Mouse (Mus musculus) spleen, postnatal 10 days (tissue): ENCODE results near the gene Prmt8.

Experiments used
- DNase-seq, 2 experiments: peaks; one replicate each; pipeline ENCODE4 v3.0.0; 2021 to 2022; ENCODE audit warnings: low spot score in 2 of 2

Gene Prmt8

GRCm38 (mm10) chr6:127739921-127740320 is 29.4 kb downstream of the Prmt8 start:
- no peak for DNase-seq

GRCm38 (mm10) chr6:127735130-127735981 is 33.9 kb downstream of the Prmt8 start:
- no peak for DNase-seq

GRCm38 (mm10) chr6:127723126-127723525 is 46.1 kb downstream of the Prmt8 start:
- no peak for DNase-seq

GRCm38 (mm10) chr6:127719875-127720274 is 49.4 kb downstream of the Prmt8 start:
- no peak for DNase-seq

- no peak for DNase-seq
These were observed 51.8 kb downstream of the Prmt8 start for GRCm38 (mm10) chr6:127717239-127718137.

DNA sequence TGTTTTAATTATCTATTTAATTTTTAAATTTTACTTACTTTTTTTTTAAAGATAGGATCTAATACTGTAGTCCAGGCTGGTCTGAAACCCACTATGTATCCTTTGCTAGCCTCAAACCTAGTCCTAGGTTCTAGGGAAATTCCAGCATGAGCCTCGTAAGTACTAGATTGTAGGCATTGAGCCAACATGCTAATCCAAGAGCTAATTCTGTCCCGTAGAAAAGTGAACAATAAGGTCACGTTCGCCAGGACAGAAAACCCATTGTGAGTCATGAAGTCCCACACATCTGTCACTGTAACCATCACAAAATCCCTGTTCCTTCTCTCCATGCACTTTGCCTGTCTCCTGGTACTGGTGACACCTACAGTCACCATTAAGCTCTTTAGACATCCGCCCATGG is 53.8 kb downstream of the Prmt8 start:
- no peak for DNase-seq

- DNase-seq: no peak
These were observed 54.4 kb downstream of the Prmt8 start for GRCm38 (mm10) chr6:127714906-127715305.

GRCm38 (mm10) chr6:127708218-127708628 is 61.0 kb downstream of the Prmt8 start:
- DNase-seq: no peak

- DNase-seq: no peak
These were observed 68.1 kb downstream of the Prmt8 start for GRCm38 (mm10) chr6:127701036-127701783.

DNA sequence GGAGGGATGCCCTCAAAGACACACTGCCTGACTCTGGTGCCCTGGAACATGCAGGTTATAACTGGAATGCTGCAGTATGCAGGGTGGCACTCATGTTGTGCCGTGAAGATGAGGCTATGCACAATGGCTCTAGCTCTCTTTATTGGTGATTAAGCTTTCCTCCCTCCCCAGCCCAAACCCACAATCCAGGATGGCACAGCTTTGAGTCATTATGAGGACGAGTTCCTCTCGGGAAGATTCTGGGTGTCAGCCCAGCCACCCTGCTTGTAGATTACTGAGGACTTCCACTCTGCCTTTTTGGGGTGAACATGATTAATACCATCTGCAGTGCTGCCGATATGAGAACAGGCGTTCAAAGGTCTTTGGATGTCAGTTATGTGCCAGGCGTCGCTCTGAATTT is 75.6 kb downstream of the Prmt8 start:
- DNase-seq: no peak

DNA sequence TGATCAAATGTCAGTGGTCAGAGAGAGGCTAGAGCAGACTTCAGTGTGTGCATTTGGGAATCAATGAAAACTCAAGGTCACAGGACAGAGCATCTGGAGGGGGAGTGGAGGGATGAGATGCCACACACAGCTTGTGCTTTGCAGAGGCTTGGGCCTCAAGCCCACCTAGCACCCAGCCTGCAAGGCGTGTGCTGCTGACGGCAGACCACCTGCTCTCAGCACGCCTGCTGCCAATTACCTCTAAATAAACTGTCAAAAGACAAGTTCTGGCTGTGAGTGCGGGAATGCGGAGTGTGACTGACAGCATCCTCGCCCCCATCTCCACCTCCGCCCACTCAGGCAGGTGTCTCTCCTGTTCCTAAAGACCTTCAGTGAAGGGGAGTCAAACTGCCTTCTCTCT is 77.0 kb downstream of the Prmt8 start:
- DNase-seq: no peak

- DNase-seq: no peak
These were observed 82.0 kb downstream of the Prmt8 start for GRCm38 (mm10) chr6:127687181-127687860.

DNA sequence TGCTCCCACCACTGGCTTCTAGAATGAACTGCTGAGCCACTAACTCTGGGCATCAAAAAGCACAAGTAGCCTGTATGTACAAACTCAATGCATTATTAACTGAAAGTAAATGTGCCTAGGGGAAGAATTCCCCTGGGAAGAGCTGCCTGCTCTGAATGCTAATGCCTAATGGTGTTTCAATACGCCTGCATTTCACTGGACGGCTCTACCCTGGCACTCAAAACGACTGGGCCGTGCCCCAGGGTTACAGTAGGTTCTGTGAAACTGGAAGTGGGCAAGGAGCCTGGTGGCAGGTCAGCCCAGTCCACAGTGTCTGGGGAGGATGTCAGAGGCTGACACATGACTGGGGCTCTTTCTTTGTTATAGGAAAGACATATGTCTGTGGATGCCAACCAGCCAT is 84.3 kb downstream of the Prmt8 start:
- DNase-seq: no peak

DNA sequence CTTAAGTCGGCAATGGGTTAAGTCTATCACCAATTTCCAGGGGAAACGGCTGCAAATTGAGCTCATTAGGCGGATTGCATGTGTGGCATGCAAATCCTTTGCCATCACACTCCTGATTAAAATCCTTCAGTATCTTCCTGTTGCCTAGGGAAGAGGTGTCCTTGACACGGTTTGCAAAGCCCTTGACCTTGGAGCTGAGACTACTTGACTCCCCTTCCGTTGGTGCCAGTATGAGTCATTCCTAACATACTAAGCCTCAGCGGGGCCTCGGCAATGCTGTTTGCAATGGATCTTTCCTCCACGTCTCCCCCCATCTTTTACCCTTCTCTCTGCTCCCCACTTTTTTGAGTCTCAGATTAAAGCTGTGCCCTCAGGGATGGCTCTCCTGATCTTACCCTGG is 85.7 kb downstream of the Prmt8 start:
- no peak for DNase-seq

DNA sequence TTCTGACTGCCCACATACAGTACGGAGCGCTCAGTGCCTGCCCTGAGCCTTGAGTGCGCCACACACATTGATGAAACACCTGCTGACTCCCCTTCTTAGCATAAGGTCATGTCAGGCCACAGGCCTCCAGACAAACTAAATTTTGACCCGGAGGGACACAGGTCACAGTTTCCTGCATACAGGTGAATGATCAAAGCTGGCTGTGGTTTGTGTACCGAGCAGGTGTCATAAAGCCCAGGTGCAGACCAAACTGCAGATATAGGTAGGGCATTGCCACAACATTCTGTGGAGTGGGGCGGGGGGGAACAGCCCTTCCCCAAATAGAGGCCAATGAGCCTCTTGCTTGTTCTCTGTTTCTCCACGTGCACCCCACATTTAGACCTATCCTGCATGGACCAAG is 88.5 kb downstream of the Prmt8 start:
- DNase-seq: no peak

DNA sequence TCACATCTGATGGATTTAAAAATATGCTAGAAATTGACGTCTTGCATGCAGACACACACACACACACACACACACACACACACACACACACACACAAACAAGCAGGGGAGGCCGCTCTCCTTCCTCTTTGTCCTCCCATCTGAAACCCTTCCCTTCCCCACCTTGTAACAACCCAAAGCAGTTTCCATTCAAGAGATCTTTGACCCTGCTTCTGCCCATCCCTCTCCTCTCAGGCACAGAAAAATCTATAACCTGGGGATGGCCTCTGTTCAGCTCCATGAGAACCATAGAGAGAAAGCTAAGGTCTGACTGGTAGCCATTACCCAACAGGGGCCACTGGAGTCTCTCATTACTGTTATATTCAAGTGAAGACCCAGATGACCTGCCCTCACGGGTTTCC is 90.3 kb downstream of the Prmt8 start:
- DNase-seq: no peak

GRCm38 (mm10) chr6:127678320-127678719 is 91.0 kb downstream of the Prmt8 start:
- DNase-seq: no peak

- no peak for DNase-seq
These were observed 92.4 kb downstream of the Prmt8 start for GRCm38 (mm10) chr6:127676866-127677265.

- DNase-seq: no peak
These were observed 97.2 kb downstream of the Prmt8 start for GRCm38 (mm10) chr6:127672071-127672470.

DNA sequence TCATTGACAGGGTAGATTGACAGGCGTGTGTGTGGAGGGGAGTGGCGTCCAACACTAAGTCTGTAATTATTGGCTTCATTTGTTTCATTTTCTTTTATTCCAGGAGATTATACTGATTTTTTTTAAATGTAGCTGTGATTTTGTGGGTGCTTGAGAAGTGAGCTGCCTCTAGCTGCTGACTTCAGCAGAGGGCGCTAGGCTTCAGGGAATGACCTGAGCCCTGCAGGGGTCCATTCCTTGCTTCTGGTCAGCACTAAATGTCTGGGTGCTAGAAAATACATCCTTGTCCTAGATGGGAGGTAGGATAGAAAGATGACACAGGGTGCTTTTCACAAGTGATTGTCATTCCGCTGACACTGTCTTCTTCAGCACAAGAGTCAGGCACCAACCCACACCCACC is 99.2 kb downstream of the Prmt8 start:
- DNase-seq: no peak

DNA sequence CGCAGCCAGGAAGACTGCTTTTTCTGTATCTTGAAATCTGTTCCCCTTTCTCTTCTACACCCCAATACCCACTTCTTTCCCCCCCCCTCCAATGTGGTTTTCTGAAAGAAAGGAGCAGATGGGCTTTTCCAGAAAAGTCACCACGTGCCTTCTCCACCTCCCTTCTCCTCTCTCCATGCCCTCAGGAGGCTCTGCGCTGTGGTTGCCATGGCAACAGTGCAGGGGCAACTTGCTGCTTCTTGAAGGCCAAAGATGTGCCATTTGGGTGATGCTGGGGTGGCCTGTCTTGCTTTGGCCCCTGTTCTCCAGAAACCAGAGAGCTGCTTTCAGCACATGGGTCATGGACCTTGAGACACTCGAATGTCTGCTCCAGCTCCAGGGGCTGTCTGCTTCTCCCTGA is 100.0 kb downstream of the Prmt8 start:
- no peak for DNase-seq

DNA sequence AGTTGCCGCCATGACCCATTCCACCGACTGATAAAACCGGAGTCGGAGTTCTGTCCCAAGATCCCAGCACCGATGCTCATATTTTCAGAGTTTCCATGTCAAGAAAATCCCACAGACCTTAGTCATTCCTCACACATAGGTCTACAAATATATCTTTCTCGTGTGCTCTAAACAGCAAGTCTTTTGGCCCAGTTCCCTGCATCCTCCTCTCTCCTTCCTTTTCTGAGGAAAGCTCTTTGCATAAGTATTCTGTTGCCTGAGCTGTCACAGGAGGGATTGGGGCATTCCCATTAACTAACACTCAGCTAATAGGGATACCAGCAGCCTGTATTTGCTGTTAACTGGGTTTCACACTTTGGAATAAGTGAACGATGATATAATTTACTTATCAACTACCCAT is 106.0 kb downstream of the Prmt8 start:
- no peak for DNase-seq
